Mouse (Mus musculus) limb, embryonic 13.5 days (tissue): ENCODE results near the gene Cep170. TPM values are rescaled to one million over a fixed set of nuclear protein-coding genes. Genes with fewer than 3 reads are reported as not detected.

ENCODE experiments used
- ATAC-seq: fragments of 200-750 bp; cut with Nextera tagmentation; 2 replicates; pipeline ENCODE4 v1.8.0; 2017; ENCODE audit warnings: low read depth, moderate number of reproducible peaks, moderate TSS enrichment; ENCODE audit not compliant: low FRiP score
- H3K27ac ChIP-seq: fragments of 300-500 bp; sonication (generic); 2 replicates; pipeline ENCODE4 v1.5.1; 2015; ENCODE audit warnings: inconsistent platforms, mild to moderate bottlenecking, moderate library complexity
- H3K27me3 ChIP-seq: fragments of 300-500 bp; sonication (generic); 2 replicates; pipeline ENCODE4 v1.6.1; 2015; ENCODE audit warnings: mild to moderate bottlenecking, inconsistent platforms
- H3K36me3 ChIP-seq: fragments of 300-500 bp; sonication (generic); 2 replicates; pipeline ENCODE4 v1.6.1; 2015; ENCODE audit warnings: inconsistent platforms, mild to moderate bottlenecking, moderate library complexity
- H3K4me1 ChIP-seq: fragments of 300-500 bp; sonication (generic); 2 replicates; pipeline ENCODE4 v1.6.1; 2015; ENCODE audit warnings: inconsistent platforms
- H3K4me2 ChIP-seq: fragments of 300-500 bp; sonication (generic); replicated peaks from 2 replicates; pipeline ENCODE4 v1.6.1; 2015; ENCODE audit warnings: inconsistent platforms, mild to moderate bottlenecking, moderate library complexity
- H3K4me3 ChIP-seq: fragments of 300-500 bp; sonication (generic); 2 replicates; pipeline ENCODE4 v1.5.1; 2015; ENCODE audit warnings: moderate library complexity, mild to moderate bottlenecking, inconsistent platforms
- H3K9ac ChIP-seq: fragments of 300-500 bp; sonication (generic); 2 replicates; pipeline ENCODE4 v1.6.1; 2015; ENCODE audit warnings: mild to moderate bottlenecking, inconsistent platforms
- H3K9me3 ChIP-seq: fragments of 300-500 bp; sonication (generic); 2 replicates; pipeline ENCODE4 v1.6.1; 2016; ENCODE audit warnings: inconsistent platforms
- WGBS: fragments of 180-500 bp; shearing (Covaris S2); methylation state at CpG from one replicate; pipeline ENCODE4 v1.1.7; 2015; 5-methylcytosine and 5-hydroxymethylcytosine counted together
- polyA plus RNA-seq: library from polyadenylated mRNA; unstranded; fragments of >200 nt; fragmentation: Nextera tagmentation; extraction: Ambion mirVana; gene quantifications from 2 replicates; pipeline ENCODE4 v1.2.1, GENCODE M21; 2015

Gene Cep170
- polyA plus RNA-seq, 1 experiment from 2014 or later: 34.8 TPM

- H3K27ac ChIP-seq: no peak overlapping the region
- H3K4me1 ChIP-seq: peaks cover 6% of the 10 kb centered on the region; the same call in 1 of the 2 replicates
- H3K27me3 ChIP-seq: peaks cover 8% of the 10 kb centered on the region
- peaks cover 8% of the 10 kb centered on the region; the same call in 1 of the 2 replicates for H3K36me3 ChIP-seq
- no peak overlapping the region; the same call in 1 of the 2 replicates for H3K9ac ChIP-seq
- ATAC-seq: peak; percentile 64; the same call in 1 of the 2 replicates
- no peaks in the 10 kb centered on the region for H3K9me3 ChIP-seq
- 59% methylated on average over 6 of the region's 6 CpGs for WGBS
- peak overlapping the region; percentile 81 for H3K4me2 ChIP-seq
- H3K4me3 ChIP-seq: no peak overlapping the region
These were observed 21.0 kb upstream of the Cep170 start for GRCm38 (mm10) chr1:176834880-176835279.

GRCm38 (mm10) chr1:176833948-176834347 lies 20.1 kb upstream of the Cep170 start:
- 79% methylated on average over 3 of the region's 3 CpGs for WGBS
- Histone ChIP-seq H3K9ac (no peak overlapping the region), H3K27ac (no peak overlapping the region), H3K36me3 (peaks cover 11% of the 10 kb centered on the region; the same call in 1 of the 2 replicates), H3K4me2 (no peak overlapping the region), H3K9me3 (no peaks in the 10 kb centered on the region), H3K4me1 (peaks cover 6% of the 10 kb centered on the region; the same call in 1 of the 2 replicates), H3K27me3 (peaks cover 8% of the 10 kb centered on the region), H3K4me3 (no peak overlapping the region)
- ATAC-seq: no peak

- peaks cover 8% of the 10 kb centered on the region for H3K27me3 ChIP-seq
- no peak for ATAC-seq
- H3K4me1 ChIP-seq: peaks cover 6% of the 10 kb centered on the region; the same call in 1 of the 2 replicates
- H3K9ac ChIP-seq: no peak overlapping the region
- no peaks in the 10 kb centered on the region for H3K9me3 ChIP-seq
- H3K4me3 ChIP-seq: no peak overlapping the region
- no peak overlapping the region for H3K4me2 ChIP-seq
- peaks cover 11% of the 10 kb centered on the region; the same call in 1 of the 2 replicates for H3K36me3 ChIP-seq
- no peak overlapping the region for H3K27ac ChIP-seq
These were observed 19.4 kb upstream of the Cep170 start for GRCm38 (mm10) chr1:176833257-176833656.

GRCm38 (mm10) chr1:176832607-176833006 lies 18.7 kb upstream of the Cep170 start:
- H3K9ac ChIP-seq: no peak overlapping the region
- H3K4me2 ChIP-seq: no peak overlapping the region
- 84% methylated on average over 8 of the region's 8 CpGs for WGBS
- H3K4me3 ChIP-seq: no peak overlapping the region
- no peak overlapping the region for H3K27ac ChIP-seq
- H3K4me1 ChIP-seq: peaks cover 6% of the 10 kb centered on the region; the same call in 1 of the 2 replicates
- no peak for ATAC-seq
- H3K27me3 ChIP-seq: peaks cover 8% of the 10 kb centered on the region
- H3K36me3 ChIP-seq: peaks cover 11% of the 10 kb centered on the region; the same call in 1 of the 2 replicates
- H3K9me3 ChIP-seq: no peaks in the 10 kb centered on the region

GRCm38 (mm10) chr1:176832071-176832470 lies 18.2 kb upstream of the Cep170 start:
- WGBS: 76% methylated on average over 2 of the region's 2 CpGs
- no peaks in the 10 kb centered on the region for H3K9me3 ChIP-seq

GRCm38 (mm10) chr1:176828666-176829065 lies 14.8 kb upstream of the Cep170 start:
- no peak overlapping the region for H3K4me2 ChIP-seq
- H3K4me1 ChIP-seq: no peaks in the 10 kb centered on the region
- H3K27me3 ChIP-seq: no peaks in the 10 kb centered on the region
- peaks cover 11% of the 10 kb centered on the region; the same call in 1 of the 2 replicates for H3K36me3 ChIP-seq
- ATAC-seq: no peak
- no peaks in the 10 kb centered on the region for H3K9me3 ChIP-seq
- no peak overlapping the region for H3K4me3 ChIP-seq
- H3K27ac ChIP-seq: no peak overlapping the region
- no peak overlapping the region for H3K9ac ChIP-seq
- 82% methylated on average over 12 of the region's 12 CpGs for WGBS

More at GRCm38 (mm10) chr1:176832071-176832470, 18.2 kb upstream of the Cep170 start:
- no peak overlapping the region for H3K4me3 ChIP-seq
- no peak overlapping the region for H3K9ac ChIP-seq
- ATAC-seq: no peak
- H3K4me2 ChIP-seq: no peak overlapping the region
- peaks cover 8% of the 10 kb centered on the region for H3K27me3 ChIP-seq
- peaks cover 11% of the 10 kb centered on the region; the same call in 1 of the 2 replicates for H3K36me3 ChIP-seq
- H3K27ac ChIP-seq: no peak overlapping the region
- H3K4me1 ChIP-seq: peaks cover 6% of the 10 kb centered on the region; the same call in 1 of the 2 replicates

- Histone ChIP-seq H3K36me3 (peaks cover 11% of the 10 kb centered on the region; the same call in 1 of the 2 replicates), H3K4me1 (no peaks in the 10 kb centered on the region), H3K9me3 (no peaks in the 10 kb centered on the region), H3K27me3 (no peaks in the 10 kb centered on the region), H3K9ac (no peak overlapping the region), H3K4me2 (no peak overlapping the region), H3K4me3 (no peak overlapping the region), H3K27ac (no peak overlapping the region)
- ATAC-seq: no peak
- 74% methylated on average over 5 of the region's 5 CpGs for WGBS
These were observed 14.1 kb upstream of the Cep170 start for GRCm38 (mm10) chr1:176827945-176828485.

- H3K27me3 ChIP-seq: no peaks in the 10 kb centered on the region
- no peak overlapping the region for H3K27ac ChIP-seq
- no peaks in the 10 kb centered on the region for H3K4me1 ChIP-seq
- H3K9me3 ChIP-seq: no peaks in the 10 kb centered on the region
- no peak overlapping the region for H3K4me2 ChIP-seq
- 74% methylated on average over 4 of the region's 4 CpGs for WGBS
- H3K4me3 ChIP-seq: no peak overlapping the region
- H3K9ac ChIP-seq: no peak overlapping the region
- ATAC-seq: no peak
- peaks cover 11% of the 10 kb centered on the region; the same call in 1 of the 2 replicates for H3K36me3 ChIP-seq
These were observed 13.5 kb upstream of the Cep170 start for GRCm38 (mm10) chr1:176827365-176827764.

GRCm38 (mm10) chr1:176826931-176827330 lies 13.1 kb upstream of the Cep170 start:
- no peak overlapping the region for H3K4me3 ChIP-seq
- no peaks in the 10 kb centered on the region for H3K9me3 ChIP-seq
- no peak overlapping the region for H3K27ac ChIP-seq
- no peaks in the 10 kb centered on the region for H3K27me3 ChIP-seq
- H3K4me2 ChIP-seq: no peak overlapping the region
- ATAC-seq: no peak
- no peak overlapping the region for H3K9ac ChIP-seq
- no peaks in the 10 kb centered on the region for H3K4me1 ChIP-seq
- WGBS: 78% methylated on average over 4 of the region's 4 CpGs
- peaks cover 11% of the 10 kb centered on the region; the same call in 1 of the 2 replicates for H3K36me3 ChIP-seq

- Histone ChIP-seq H3K36me3 (0 out of 2 replicates have a peak, but pooled peaks cover 3% of the 10 kb centered on the region), H3K4me2 (no peak overlapping the region), H3K4me3 (no peak overlapping the region), H3K4me1 (no peaks in the 10 kb centered on the region), H3K27me3 (no peaks in the 10 kb centered on the region), H3K27ac (no peak overlapping the region), H3K9me3 (no peaks in the 10 kb centered on the region), H3K9ac (no peak overlapping the region)
- no peak for ATAC-seq
- 90% methylated on average over 11 of the region's 11 CpGs for WGBS
These were observed 12.3 kb upstream of the Cep170 start for GRCm38 (mm10) chr1:176826186-176826585.

GRCm38 (mm10) chr1:176825084-176825483 lies 11.2 kb upstream of the Cep170 start:
- 89% methylated on average over 4 of the region's 4 CpGs for WGBS
- H3K27ac ChIP-seq: no peak overlapping the region
- H3K4me2 ChIP-seq: no peak overlapping the region
- ATAC-seq: no peak
- no peaks in the 10 kb centered on the region for H3K27me3 ChIP-seq
- H3K9me3 ChIP-seq: no peaks in the 10 kb centered on the region
- H3K4me1 ChIP-seq: no peaks in the 10 kb centered on the region
- H3K4me3 ChIP-seq: no peak overlapping the region
- 0 out of 2 replicates have a peak, but pooled peaks cover 3% of the 10 kb centered on the region for H3K36me3 ChIP-seq
- H3K9ac ChIP-seq: no peak overlapping the region

GRCm38 (mm10) chr1:176824611-176825010 lies 10.7 kb upstream of the Cep170 start:
- Histone ChIP-seq H3K36me3 (0 out of 2 replicates have a peak, but pooled peaks cover 3% of the 10 kb centered on the region), H3K4me1 (no peaks in the 10 kb centered on the region), H3K4me2 (no peak overlapping the region), H3K4me3 (no peak overlapping the region), H3K27ac (no peak overlapping the region), H3K27me3 (no peaks in the 10 kb centered on the region), H3K9ac (no peak overlapping the region), H3K9me3 (no peaks in the 10 kb centered on the region)
- WGBS: 77% methylated on average over 6 of the region's 6 CpGs
- no peak for ATAC-seq

GRCm38 (mm10) chr1:176823889-176824288 lies 10.0 kb upstream of the Cep170 start:
- Histone ChIP-seq H3K9me3 (no peaks in the 10 kb centered on the region), H3K4me2 (no peak overlapping the region), H3K27me3 (no peaks in the 10 kb centered on the region), H3K36me3 (no peaks in the 10 kb centered on the region), H3K4me1 (no peaks in the 10 kb centered on the region), H3K4me3 (no peak overlapping the region), H3K27ac (no peak overlapping the region), H3K9ac (no peak overlapping the region)
- WGBS: 90% methylated on average over 8 of the region's 8 CpGs
- no peak for ATAC-seq
